Mouse (Mus musculus): ENCODE data around the gene Wdr34. TPM values are rescaled to one million over a fixed set of nuclear protein-coding genes. Genes with fewer than 3 reads are reported as not detected.

Gene Wdr34
- polyA plus RNA-seq, 1 experiment from 2014 or later, result 43.1 TPM

DNA sequence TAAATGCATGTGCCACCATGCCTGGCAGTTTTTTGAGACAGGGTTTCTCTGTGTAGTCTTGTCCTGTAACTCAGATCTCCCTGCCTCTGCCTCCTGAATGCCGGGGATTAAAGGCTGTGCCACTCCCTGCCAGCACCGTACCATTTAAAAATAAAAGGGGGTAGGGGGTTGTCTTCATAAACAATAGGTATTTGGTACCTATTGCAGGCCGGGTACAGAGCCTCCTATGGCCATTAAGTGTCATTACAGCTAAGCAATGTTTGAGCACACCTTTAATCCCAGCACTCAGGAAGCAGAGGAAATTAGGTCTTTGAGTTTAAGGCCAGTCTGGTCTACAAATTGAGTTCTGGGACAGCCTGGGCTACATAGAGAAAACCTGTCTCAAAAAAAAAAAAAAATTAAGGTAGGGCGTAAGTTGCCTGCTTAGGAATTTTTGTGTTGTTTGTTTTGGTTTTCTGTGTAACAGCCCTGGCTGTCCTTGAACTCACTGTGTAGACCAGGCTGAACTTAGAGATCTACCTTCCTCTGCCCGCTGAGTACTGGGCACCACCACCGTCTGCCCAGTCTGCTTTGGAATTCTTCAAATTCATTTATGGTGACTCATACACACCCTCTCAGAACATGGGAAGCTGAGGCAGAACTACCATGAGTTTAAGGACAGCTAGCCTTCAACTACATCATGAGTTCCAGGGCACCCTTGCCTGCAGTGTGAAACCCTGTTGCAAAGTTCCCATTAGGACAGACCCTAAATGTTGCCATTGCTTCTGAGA, 3.5 kb upstream of the Wdr34 start:
- Histone ChIP-seq H3K9ac (replicated peaks) (no peak overlapping the region), H3K27me3 (no peaks in the 10 kb centered on the region), H3K27ac (no peak overlapping the region), H3K36me3 (no peaks in the 10 kb centered on the region), H3K4me3 (replicated peaks) (no peak overlapping the region), H3K9me3 (no peaks in the 10 kb centered on the region), H3K4me2 (no peak overlapping the region), H3K4me1 (replicated peaks) (peaks cover 10% of the 10 kb centered on the region; the same call in 1 of the 2 replicates)
- WGBS, result 53% methylated on average over 6 of the region's 6 CpGs
- no peak for ATAC-seq (ENCODE audit: insufficient number of reproducible peaks, insufficient read depth, low FRiP score, low TSS enrichment, low read depth)

DNA sequence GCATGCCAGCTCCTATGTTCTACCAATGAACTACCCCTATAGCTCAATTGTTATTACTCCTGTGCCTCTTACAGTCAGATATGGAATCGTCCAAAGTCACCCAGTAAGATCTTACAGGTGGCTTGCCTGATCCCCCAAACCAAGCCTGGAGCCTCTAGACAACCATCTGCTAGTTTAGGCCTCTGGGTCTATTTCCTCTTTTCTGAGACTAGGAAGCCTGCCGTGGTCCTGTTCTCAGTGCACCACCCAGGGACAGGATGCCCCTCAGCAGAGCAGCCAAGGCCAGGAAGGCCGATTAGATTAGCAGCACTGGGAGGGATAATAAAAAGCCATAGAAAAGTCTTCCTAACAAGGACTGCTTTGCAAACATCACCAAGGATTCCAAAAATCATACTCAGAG, 1.1 kb upstream of the Wdr34 start:
- Histone ChIP-seq H3K9me3 (no peaks in the 10 kb centered on the region), H3K9ac (replicated peaks) (no peak overlapping the region; the same call in 1 of the 2 replicates), H3K27me3 (no peaks in the 10 kb centered on the region), H3K4me2 (no peak overlapping the region), H3K4me1 (replicated peaks) (peaks cover 7% of the 10 kb centered on the region; the same call in 1 of the 2 replicates), H3K4me3 (replicated peaks) (no peak overlapping the region), H3K27ac (no peak overlapping the region), H3K36me3 (peaks cover 13% of the 10 kb centered on the region)
- ATAC-seq (ENCODE audit: insufficient number of reproducible peaks, insufficient read depth, low FRiP score, low TSS enrichment, low read depth), result no peak
- 84% methylated on average over 3 of the region's 3 CpGs for WGBS

DNA sequence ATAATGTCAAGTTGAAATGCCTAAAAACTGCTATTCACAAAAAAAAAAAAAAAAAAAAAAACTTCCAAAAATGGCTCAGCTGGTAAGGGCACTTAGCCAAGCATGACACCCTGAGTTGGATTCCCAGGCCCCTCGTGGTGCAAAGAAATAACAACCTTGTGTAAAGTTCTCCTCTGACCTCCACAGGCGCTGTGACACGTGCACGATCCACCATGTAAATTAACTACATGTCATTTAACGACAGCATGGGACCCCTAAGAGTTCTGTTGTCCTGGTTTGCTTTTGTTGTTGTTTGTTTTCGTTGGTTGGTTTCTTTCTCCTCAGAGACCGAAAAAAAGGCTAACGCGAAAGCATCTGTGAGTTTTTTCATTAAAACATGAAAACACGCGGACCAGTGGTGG, 580 bp downstream of the Wdr34 start:
- Histone ChIP-seq H3K4me3 (replicated peaks) (peak overlapping the region; percentile 80), H3K4me1 (replicated peaks) (peaks cover 7% of the 10 kb centered on the region; the same call in 1 of the 2 replicates), H3K36me3 (peaks cover 17% of the 10 kb centered on the region), H3K9me3 (no peaks in the 10 kb centered on the region), H3K27me3 (no peaks in the 10 kb centered on the region), H3K4me2 (peak overlapping the region; percentile 72), H3K9ac (replicated peaks) (peak overlapping the region; percentile 76), H3K27ac (peak overlapping the region; percentile 90; the same call in 1 of the 2 replicates)
- WGBS, result 60% methylated on average over 11 of the region's 11 CpGs
- no peak for ATAC-seq (ENCODE audit: insufficient number of reproducible peaks, insufficient read depth, low FRiP score, low TSS enrichment, low read depth)

DNA sequence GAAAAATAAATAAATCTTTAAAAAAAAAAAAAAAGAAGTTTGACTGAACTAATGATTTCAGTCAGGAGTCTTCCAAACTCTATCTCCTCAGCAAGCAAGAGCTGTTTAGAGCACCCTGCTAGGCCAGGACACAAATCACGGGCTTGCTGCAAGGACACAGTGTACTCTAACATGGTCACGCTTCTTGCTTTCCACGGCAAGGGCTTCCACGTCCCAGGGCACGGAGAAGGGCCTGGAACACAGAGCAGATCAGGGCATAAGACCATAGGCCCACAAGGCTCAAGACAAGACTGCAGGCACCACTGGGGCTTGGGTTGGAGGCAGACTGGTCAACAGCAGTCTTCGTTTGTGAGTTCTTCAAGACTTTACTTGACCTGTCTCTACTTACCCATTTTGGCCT, 1.6 kb downstream of the Wdr34 start:
- WGBS, result 92% methylated on average over 6 of the region's 6 CpGs
- no peaks in the 10 kb centered on the region for H3K27me3 ChIP-seq
- peaks cover 7% of the 10 kb centered on the region; the same call in 1 of the 2 replicates for H3K4me1 ChIP-seq (replicated peaks)
- peaks cover 17% of the 10 kb centered on the region for H3K36me3 ChIP-seq
- no peaks in the 10 kb centered on the region for H3K9me3 ChIP-seq
- no peak overlapping the region for H3K27ac ChIP-seq
- no peak overlapping the region for H3K4me2 ChIP-seq
- no peak for ATAC-seq (ENCODE audit: insufficient number of reproducible peaks, insufficient read depth, low FRiP score, low TSS enrichment, low read depth)
- H3K9ac ChIP-seq (replicated peaks), result no peak overlapping the region
- no peak overlapping the region for H3K4me3 ChIP-seq (replicated peaks)

DNA sequence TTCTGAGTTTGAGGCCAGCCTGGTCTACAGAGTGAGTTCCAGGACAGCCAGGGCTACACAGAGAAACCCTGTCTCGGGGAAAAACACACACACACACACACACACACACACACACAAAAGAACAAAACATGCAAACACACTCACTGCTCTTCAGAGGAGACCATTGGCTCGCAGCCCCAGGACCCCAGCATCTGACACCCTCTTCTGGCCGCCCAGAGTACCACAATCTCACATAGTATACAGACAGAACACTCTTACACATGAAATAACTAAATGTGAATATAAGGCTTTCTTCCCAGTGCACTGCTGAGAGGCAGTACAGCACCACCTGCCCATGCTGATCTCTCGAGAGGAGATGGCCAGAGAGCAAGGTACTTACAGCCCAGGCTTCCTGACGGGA, 4.1 kb downstream of the Wdr34 start:
- 89% methylated on average over 5 of the region's 5 CpGs for WGBS

DNA sequence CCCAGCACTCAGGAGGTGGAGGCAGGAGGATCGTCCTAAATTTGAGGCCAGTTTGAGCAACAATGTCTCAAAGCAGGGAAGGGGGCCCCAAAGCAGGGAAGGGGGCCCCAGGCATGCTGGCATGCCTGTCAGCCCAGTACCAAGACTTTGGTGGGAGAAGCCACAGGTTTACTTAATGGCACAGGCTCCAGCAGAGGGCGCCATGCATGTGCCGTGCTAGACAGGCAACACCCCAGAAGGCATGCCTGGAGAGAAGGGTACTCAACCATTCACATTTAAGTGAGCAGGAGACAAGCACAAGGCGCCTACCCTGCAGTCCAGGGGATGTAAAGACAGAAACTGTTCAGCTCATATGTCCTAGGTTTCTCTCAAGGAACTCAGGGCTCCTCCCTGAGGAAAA, 6.2 kb downstream of the Wdr34 start:
- H3K27ac ChIP-seq, result no peak overlapping the region
- WGBS, result 13% methylated on average over 4 of the region's 4 CpGs
- no peak overlapping the region for H3K4me3 ChIP-seq (replicated peaks)
- 0 out of 2 replicates have a peak overlapping the region, but pooled peaks have one; percentile 12 for H3K9ac ChIP-seq (replicated peaks)
- H3K27me3 ChIP-seq, result no peaks in the 10 kb centered on the region
- no peak overlapping the region for H3K4me2 ChIP-seq
- H3K4me1 ChIP-seq (replicated peaks), result 0 out of 2 replicates have a peak, but pooled peaks cover under 1% of the 10 kb centered on the region
- H3K9me3 ChIP-seq, result no peaks in the 10 kb centered on the region
- no peak for ATAC-seq (ENCODE audit: insufficient number of reproducible peaks, insufficient read depth, low FRiP score, low TSS enrichment, low read depth)
- peaks cover 32% of the 10 kb centered on the region for H3K36me3 ChIP-seq

More for the DNA sequence above, 4.1 kb downstream of the Wdr34 start:
- H3K4me2 ChIP-seq, result no peak overlapping the region
- no peak overlapping the region for H3K9ac ChIP-seq (replicated peaks)
- no peak overlapping the region for H3K27ac ChIP-seq
- no peaks in the 10 kb centered on the region for H3K27me3 ChIP-seq
- H3K4me1 ChIP-seq (replicated peaks), result peaks cover 7% of the 10 kb centered on the region; the same call in 1 of the 2 replicates
- ATAC-seq (ENCODE audit: insufficient number of reproducible peaks, insufficient read depth, low FRiP score, low TSS enrichment, low read depth), result no peak
- H3K4me3 ChIP-seq (replicated peaks), result no peak overlapping the region
- H3K36me3 ChIP-seq, result peaks cover 22% of the 10 kb centered on the region
- H3K9me3 ChIP-seq, result no peaks in the 10 kb centered on the region

DNA sequence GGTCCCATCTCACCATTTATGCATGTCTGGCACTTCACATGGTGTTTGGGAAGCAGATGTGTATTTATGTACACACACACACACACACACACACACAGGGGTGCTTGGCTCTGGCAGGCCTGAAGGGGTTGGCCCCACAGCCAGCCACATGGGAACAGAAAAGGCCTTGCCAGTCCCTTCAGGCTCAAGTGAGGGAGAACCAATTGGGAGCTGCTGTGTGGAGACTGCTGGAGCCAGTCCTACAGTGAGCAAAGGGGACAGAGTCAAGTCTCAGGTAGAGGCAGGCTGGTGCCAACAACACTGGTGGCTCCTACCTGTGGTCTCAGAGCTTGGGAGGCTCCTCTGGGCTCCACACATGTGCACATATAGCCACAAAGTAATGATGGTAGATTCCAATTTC, 9.0 kb downstream of the Wdr34 start:
- Histone ChIP-seq H3K9ac (replicated peaks) (no peak overlapping the region), H3K27ac (no peak overlapping the region), H3K4me1 (replicated peaks) (no peaks in the 10 kb centered on the region), H3K4me3 (replicated peaks) (no peak overlapping the region), H3K27me3 (no peaks in the 10 kb centered on the region), H3K9me3 (no peaks in the 10 kb centered on the region), H3K4me2 (no peak overlapping the region), H3K36me3 (peaks cover 33% of the 10 kb centered on the region)
- ATAC-seq (ENCODE audit: insufficient number of reproducible peaks, insufficient read depth, low FRiP score, low TSS enrichment, low read depth), result no peak

DNA sequence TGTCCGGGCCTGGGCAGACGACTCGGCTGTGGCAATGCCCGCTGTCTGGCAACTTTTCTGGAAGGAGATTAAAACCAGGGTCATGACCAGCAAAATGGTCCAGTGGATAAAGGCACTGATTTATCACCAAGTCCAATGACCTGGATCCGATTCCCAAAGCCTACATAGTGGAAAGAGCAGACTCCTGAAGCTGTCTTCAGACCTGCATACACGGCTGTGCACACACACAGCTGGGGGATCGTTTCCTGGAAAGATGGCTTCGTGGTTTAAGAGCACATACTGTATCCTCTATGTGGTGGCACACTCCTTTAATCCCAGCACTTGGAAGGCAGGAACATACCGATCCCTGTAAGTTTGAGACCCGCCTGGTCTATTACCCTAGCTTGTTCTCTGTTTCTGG, 10.3 kb downstream of the Wdr34 start:
- ATAC-seq (ENCODE audit: insufficient number of reproducible peaks, insufficient read depth, low FRiP score, low TSS enrichment, low read depth), result no peak
- no peak overlapping the region for H3K4me3 ChIP-seq (replicated peaks)
- H3K27me3 ChIP-seq, result no peaks in the 10 kb centered on the region
- H3K4me1 ChIP-seq (replicated peaks), result no peaks in the 10 kb centered on the region
- no peak overlapping the region for H3K27ac ChIP-seq
- no peak overlapping the region for H3K4me2 ChIP-seq
- 92% methylated on average over 10 of the region's 10 CpGs for WGBS
- no peak overlapping the region for H3K9ac ChIP-seq (replicated peaks)
- peaks cover 41% of the 10 kb centered on the region for H3K36me3 ChIP-seq
- H3K9me3 ChIP-seq, result no peaks in the 10 kb centered on the region

DNA sequence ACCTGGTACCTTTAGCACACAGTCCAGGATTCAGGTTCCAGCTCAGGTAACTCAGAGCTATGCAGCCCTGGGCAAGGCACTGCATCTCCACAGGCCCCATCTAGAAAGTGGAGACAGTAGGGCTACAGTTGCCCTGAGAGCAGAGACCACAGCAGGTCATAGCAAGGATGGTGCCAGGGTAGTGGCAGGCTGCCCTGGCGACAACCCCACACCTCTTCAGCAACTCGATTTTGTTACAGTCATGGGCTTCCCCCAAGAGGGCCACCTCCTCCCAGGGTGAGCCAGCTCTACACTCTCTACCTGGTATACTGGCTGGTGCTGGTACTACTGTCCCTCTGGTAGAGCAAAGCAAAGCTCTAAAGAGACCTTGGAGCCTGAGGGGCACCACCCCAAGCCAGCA, 10.9 kb downstream of the Wdr34 start:
- Histone ChIP-seq H3K9me3 (no peaks in the 10 kb centered on the region), H3K9ac (replicated peaks) (no peak overlapping the region), H3K27ac (no peak overlapping the region), H3K4me1 (replicated peaks) (no peaks in the 10 kb centered on the region), H3K36me3 (peaks cover 45% of the 10 kb centered on the region), H3K4me2 (no peak overlapping the region), H3K4me3 (replicated peaks) (no peak overlapping the region), H3K27me3 (no peaks in the 10 kb centered on the region)
- ATAC-seq (ENCODE audit: insufficient number of reproducible peaks, insufficient read depth, low FRiP score, low TSS enrichment, low read depth), result no peak
- WGBS, result 94% methylated on average over 2 of the region's 2 CpGs

DNA sequence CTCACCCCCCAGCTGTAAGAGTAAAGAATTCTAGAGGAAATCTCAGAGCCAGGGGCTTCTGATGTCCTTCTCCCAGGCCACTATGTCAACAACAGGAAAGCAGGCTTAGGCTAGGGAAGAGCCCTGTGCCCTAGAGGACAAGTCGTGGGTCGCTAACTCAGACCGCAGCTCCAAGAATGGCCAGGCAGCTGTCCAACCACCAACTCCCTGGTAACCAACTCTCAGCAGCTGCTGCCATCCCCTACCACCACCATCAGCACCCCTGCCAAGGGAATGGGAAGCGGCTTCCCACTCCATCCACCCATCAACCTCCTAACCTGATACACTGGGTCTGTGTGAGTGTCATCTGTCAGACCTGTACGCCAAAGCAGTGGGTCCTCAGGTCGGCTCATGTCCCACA, 15.7 kb downstream of the Wdr34 start:
- Histone ChIP-seq H3K4me2 (no peak overlapping the region), H3K27ac (no peak overlapping the region), H3K27me3 (no peaks in the 10 kb centered on the region), H3K36me3 (peaks cover 81% of the 10 kb centered on the region), H3K9me3 (no peaks in the 10 kb centered on the region), H3K9ac (replicated peaks) (no peak overlapping the region), H3K4me1 (replicated peaks) (no peaks in the 10 kb centered on the region), H3K4me3 (replicated peaks) (no peak overlapping the region)
- ATAC-seq (ENCODE audit: insufficient number of reproducible peaks, insufficient read depth, low FRiP score, low TSS enrichment, low read depth), result no peak
- 74% methylated on average over 6 of the region's 6 CpGs for WGBS

DNA sequence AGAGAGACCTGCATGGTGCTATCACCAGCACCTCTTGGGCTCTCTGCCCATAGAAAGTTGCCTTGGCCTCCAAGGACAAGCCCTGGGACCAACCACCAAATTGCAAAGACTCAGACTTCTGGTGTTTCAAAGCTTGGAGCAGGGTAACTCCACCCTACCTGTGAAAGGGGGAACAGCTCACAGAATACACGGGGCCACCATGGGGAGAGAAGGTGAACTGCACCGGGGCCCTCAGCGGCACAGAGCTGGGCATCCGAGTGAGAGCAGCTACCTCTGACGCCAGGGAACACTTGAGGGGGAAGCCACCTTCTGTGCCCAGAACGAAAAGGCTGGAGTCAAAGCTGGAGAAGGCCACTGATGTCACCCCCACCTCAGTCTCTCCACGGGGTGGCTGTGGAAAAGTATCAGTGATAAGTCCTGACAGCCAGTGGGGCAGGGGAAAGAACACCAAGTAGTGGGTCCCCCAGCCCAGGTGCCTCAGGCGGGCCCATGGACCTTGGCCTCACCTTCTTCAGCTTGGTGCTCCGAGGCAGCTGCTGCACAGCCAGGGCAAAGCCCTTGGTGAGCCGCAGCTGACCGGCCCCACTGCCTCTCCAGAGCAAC, 16.3 kb downstream of the Wdr34 start:
- Histone ChIP-seq H3K4me2 (no peak overlapping the region), H3K4me3 (replicated peaks) (no peak overlapping the region), H3K36me3 (peaks cover 82% of the 10 kb centered on the region), H3K9me3 (no peaks in the 10 kb centered on the region), H3K4me1 (replicated peaks) (no peaks in the 10 kb centered on the region), H3K27ac (no peak overlapping the region), H3K9ac (replicated peaks) (no peak overlapping the region), H3K27me3 (no peaks in the 10 kb centered on the region)
- 60% methylated on average over 11 of the region's 11 CpGs for WGBS
- ATAC-seq (ENCODE audit: insufficient number of reproducible peaks, insufficient read depth, low FRiP score, low TSS enrichment, low read depth), result no peak
